Mouse (Mus musculus): ENCODE measurements at regions not wholly inside any gene's neighbourhood (a gene's known extent, or its start where the extent isn't known, plus 50 kb on each side); places are given as distances from the start of the nearest gene placed in this dataset.
"Not testable (repeated sequence)": the region's sequence is repeated elsewhere in the genome, so short reads cannot be mapped to it uniquely, and the experiment has no call there.

DNA sequence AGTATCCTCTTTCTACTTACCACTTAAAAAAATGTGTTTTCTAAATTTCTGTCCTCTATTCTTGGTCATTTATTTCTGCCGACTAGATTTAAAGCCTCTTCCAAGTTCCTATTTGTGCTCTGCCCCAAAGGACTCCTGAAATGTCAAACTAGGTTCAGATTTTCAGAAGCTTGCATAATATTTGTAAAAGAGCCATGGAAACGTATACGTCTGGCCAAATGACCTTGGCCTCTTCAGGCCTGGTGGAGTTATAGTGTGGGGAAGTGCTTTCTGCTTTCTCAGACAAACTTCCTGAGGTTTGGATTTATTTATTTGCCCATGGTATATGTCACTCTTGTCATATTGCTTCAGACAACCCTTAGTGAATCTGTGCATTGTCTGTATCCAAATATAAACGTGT lies 117.2 kb upstream of the Meox2 start:
- Histone ChIP-seq H3K27me3 (ENCODE audit: control insufficient read depth, insufficient read depth, low read length, poor library complexity, severe bottlenecking) (no peaks in the 10 kb centered on the region; the same call in 1 of the 2 replicates), H3K36me3 (ENCODE audit: control insufficient read depth, insufficient read depth, low read length, poor library complexity, severe bottlenecking) (no peaks in the 10 kb centered on the region)
- DNase-seq (ENCODE audit: low read depth, low spot score) = no peak

DNA sequence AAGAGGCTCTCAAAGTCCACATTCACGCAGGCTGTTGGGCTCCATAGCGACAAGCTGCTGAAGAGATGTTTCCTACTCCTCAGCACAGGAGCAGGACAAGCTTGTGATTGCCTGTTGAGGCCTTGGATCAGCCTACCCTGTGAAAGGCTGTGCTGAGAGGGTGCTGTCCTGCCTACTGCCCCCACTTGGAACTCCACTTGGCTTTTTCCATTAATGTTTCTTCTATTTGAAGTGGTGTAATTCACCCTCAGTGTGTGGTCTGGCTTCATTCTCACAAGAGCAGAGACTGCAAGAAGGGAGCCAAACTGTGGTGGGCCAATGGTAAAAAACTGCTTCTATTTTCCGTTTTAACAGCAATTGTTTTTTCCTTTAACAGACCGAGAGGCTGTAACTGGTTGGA lies 116.4 kb upstream of the Meox2 start:
- no peaks in the 10 kb centered on the region for H3K36me3 ChIP-seq (ENCODE audit: control insufficient read depth, insufficient read depth, low read length, poor library complexity, severe bottlenecking)
- H3K27me3 ChIP-seq (ENCODE audit: control insufficient read depth, insufficient read depth, low read length, poor library complexity, severe bottlenecking) = no peaks in the 10 kb centered on the region; the same call in 1 of the 2 replicates
- no peak for DNase-seq (ENCODE audit: low read depth, low spot score)

DNA sequence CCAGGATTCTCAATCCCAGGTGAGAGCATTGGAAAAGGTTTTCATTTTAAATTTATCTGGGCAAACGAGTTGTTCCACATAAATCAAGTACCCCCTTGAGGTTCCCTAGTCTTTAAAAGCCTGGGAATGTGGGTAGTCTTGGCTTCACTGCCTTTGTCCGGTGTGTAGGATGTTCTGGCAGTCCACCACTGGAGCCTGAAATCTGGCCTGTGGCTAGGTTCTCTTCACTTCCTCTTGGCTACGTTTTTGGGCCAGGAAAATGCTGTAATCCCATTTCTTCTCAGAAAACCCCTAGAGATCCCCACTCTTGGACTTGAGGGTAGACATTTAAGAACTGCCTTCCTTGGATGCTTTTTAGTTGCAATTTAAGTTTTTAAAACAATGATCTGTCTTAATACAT lies 106.9 kb upstream of the Meox2 start:
- H3K27me3 ChIP-seq (ENCODE audit: control insufficient read depth, insufficient read depth, low read length, poor library complexity, severe bottlenecking) = no peaks in the 10 kb centered on the region
- no peaks in the 10 kb centered on the region for H3K36me3 ChIP-seq (ENCODE audit: control insufficient read depth, insufficient read depth, low read length, poor library complexity, severe bottlenecking)
- DNase-seq (ENCODE audit: low read depth, low spot score) = no peak

DNA sequence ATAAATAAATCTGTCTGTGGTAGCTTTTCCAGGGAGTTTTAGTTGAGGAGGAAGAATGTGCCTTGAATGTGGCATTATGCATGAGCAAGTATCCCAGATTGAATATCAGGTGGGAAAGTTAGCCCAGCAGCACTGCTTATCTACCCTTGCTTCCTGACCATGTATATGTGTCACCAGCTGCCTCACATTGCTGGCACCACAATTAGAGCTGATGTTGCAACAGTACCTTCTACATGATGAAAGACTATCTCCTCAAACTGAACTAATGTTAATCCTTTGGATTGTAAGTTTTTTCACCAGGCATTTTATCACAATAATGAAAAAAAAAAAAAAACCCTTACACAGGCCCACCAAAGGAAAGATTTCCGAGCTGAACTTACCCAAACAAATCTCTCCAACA lies 103.1 kb upstream of the Meox2 start:
- no peaks in the 10 kb centered on the region for H3K36me3 ChIP-seq (ENCODE audit: control insufficient read depth, insufficient read depth, low read length, poor library complexity, severe bottlenecking)
- no peak for DNase-seq (ENCODE audit: low read depth, low spot score)
- no peaks in the 10 kb centered on the region for H3K27me3 ChIP-seq (ENCODE audit: control insufficient read depth, insufficient read depth, low read length, poor library complexity, severe bottlenecking)

DNA sequence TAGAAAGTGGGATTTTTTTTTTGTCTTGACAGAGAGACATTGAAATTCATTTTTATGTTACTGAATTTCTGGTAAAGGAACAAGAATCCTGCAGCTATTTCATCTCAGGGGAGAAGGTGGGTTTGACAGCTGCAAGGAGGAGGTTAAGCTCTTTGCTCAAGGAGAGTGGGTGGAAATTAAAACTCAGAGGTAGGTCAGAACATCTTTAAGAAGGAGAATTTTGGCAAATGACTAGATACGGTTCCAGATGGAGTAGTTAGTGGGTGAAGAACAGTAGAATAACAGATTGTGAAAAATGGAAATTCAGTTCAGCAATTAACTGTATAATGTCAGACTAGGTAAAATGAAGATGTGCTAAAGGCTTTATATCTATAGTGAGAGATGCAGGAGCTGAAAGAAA lies 98.0 kb upstream of the Meox2 start:
- Histone ChIP-seq H3K27me3 (ENCODE audit: control insufficient read depth, insufficient read depth, low read length, poor library complexity, severe bottlenecking) (no peaks in the 10 kb centered on the region), H3K36me3 (ENCODE audit: control insufficient read depth, insufficient read depth, low read length, poor library complexity, severe bottlenecking) (no peaks in the 10 kb centered on the region)
- DNase-seq (ENCODE audit: low read depth, low spot score) = no peak

DNA sequence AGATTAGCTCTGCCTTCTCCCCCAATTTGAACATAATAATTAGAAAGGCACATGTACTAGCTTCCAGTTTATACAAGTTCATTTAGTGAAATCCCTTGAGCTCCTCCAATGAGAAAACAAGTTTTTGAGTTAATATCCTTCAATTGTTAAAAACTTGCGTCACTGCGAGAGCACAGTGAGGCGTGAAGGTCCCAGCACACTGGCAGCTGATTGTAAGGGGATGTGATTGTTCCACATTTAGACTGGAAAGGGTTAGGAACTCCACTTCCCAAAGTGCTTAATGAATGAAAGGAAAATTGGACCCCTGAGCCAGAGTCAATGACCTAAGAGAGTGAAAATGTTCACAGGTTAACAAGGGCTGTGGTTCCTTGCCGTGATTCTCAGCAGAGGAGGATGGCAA lies 93.9 kb upstream of the Meox2 start:
- DNase-seq (ENCODE audit: low read depth, low spot score) = no peak
- no peaks in the 10 kb centered on the region for H3K27me3 ChIP-seq (ENCODE audit: control insufficient read depth, insufficient read depth, low read length, poor library complexity, severe bottlenecking)
- H3K36me3 ChIP-seq (ENCODE audit: control insufficient read depth, insufficient read depth, low read length, poor library complexity, severe bottlenecking) = no peaks in the 10 kb centered on the region

DNA sequence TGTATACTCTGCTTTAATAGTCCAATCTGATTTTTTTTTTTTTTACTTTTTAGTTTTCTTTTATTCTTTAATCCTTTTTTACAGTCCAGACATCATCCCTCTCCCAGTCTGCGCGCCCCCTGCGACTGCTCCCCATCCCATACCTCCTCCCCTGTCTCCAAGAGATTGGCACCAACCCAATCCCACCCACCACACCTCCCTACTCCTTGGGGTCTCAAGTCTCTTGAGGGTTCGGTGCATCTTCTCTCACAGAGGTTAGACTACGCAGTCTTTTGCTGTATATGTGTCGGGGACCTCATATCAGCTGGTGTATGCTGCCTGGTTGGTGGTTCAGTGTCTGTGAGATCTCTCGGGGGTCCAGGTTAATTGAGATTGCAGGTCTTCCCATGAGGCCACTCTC lies 93.4 kb upstream of the Meox2 start:
- H3K27me3 ChIP-seq (ENCODE audit: control insufficient read depth, insufficient read depth, low read length, poor library complexity, severe bottlenecking); H3K36me3 ChIP-seq (ENCODE audit: control insufficient read depth, insufficient read depth, low read length, poor library complexity, severe bottlenecking); DNase-seq (ENCODE audit: low read depth, low spot score): not testable (repeated sequence)

DNA sequence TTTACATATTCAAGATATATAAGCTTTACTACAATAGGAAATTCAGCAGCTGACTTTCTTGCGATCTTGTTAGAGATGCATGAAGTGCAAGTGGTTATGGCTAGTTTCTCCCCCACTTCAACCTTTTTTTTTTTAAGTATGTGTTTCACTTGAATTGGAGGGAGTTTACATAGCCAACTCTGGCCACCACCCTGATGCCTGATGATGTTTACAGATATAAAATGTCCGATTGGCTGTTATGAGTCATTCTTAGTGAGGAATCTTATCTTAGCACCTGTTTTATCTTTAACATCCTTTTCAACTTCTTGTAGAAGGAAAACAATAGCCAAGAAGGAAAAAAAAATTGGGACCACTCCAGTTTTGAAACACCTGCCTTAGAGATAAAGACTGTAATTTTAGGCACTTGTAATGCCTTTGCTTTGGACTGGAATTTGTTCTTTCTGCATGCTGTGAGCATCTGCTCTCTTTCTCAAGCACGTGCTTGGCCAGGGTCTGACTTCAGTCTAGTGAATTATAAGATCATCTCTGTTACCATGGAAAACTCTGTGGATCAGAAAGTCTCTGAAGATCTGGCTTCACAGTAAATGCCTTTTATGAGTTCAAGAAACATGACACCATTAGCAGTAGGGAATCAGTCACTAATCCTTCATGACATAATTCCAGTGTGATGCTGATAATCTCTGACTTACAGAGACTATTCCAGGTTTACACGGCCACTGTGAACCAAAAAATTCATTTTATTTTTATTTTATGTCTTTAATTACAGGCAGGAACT lies 92.7 kb upstream of the Meox2 start:
- no peaks in the 10 kb centered on the region for H3K36me3 ChIP-seq (ENCODE audit: control insufficient read depth, insufficient read depth, low read length, poor library complexity, severe bottlenecking)
- DNase-seq (ENCODE audit: low read depth, low spot score) = no peak
- no peaks in the 10 kb centered on the region for H3K27me3 ChIP-seq (ENCODE audit: control insufficient read depth, insufficient read depth, low read length, poor library complexity, severe bottlenecking)

DNA sequence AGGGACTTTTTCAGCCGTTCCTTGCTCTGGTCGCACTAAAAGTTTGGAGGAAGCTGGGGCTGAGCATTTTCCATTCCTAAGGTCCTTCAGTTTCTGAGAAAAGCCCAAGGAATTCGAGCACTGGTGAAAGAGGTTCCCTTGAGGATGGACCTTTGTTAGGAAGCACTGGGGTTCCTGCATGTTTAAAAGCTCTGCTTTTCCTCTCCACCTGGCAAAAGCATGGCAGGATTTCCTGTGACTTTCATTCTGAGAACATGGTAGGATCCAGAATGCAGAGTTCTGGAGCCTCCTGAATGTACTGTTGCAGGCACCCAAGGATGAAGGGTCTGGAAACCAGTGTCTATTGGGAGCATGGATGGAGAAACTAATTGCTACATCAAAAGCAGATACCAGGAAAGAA lies 61.1 kb upstream of the Meox2 start:
- no peak for DNase-seq (ENCODE audit: low read depth, low spot score)
- Histone ChIP-seq H3K36me3 (ENCODE audit: control insufficient read depth, insufficient read depth, low read length, poor library complexity, severe bottlenecking) (no peaks in the 10 kb centered on the region), H3K27me3 (ENCODE audit: control insufficient read depth, insufficient read depth, low read length, poor library complexity, severe bottlenecking) (no peaks in the 10 kb centered on the region)

DNA sequence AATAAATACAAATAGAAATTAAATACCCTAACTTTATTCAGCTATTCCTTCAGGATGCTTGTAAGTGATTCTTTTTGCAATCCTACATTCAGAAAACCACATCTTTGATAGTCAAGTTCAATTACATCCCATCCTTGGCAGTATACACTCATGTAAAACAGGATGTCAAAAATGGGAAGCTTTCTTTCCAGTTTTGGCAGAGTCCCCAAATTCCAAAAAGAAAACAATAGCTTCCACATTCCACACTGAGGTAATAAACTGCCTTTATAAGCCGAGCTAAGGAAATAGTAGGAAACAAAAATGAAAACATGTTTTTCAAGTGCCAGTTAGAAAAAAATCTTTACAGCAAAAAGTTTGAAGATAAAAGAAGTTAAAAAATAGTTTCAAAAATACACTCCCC lies 57.7 kb upstream of the Meox2 start:
- Histone ChIP-seq H3K27me3 (ENCODE audit: control insufficient read depth, insufficient read depth, low read length, poor library complexity, severe bottlenecking) (no peaks in the 10 kb centered on the region), H3K36me3 (ENCODE audit: control insufficient read depth, insufficient read depth, low read length, poor library complexity, severe bottlenecking) (no peaks in the 10 kb centered on the region)
- DNase-seq (ENCODE audit: low read depth, low spot score) = no peak

DNA sequence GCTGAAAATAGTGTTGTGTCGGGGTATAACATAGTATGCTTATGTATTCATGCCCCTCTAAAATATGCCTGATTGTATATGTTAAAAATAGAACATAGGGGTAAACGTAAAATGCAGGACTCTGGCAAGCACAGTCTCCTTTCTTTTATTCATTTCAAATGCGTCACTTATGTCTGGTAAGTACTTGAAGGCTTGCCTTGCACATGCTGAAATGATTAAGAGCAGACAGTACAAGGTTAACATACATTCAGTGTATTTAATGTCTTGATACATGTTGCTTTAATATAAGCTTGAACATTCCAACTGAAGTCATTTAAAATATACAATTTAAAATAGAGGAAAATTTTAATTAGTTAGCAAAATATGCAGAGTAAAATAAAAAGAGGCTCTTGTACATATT lies 50.9 kb upstream of the Meox2 start:
- no peak for DNase-seq (ENCODE audit: low read depth, low spot score)
- no peaks in the 10 kb centered on the region for H3K27me3 ChIP-seq (ENCODE audit: control insufficient read depth, insufficient read depth, low read length, poor library complexity, severe bottlenecking)
- H3K36me3 ChIP-seq (ENCODE audit: control insufficient read depth, insufficient read depth, low read length, poor library complexity, severe bottlenecking) = no peaks in the 10 kb centered on the region

Measured in splenic B cell, adult 2 months (primary cell).